In the genomic region with DNA sequence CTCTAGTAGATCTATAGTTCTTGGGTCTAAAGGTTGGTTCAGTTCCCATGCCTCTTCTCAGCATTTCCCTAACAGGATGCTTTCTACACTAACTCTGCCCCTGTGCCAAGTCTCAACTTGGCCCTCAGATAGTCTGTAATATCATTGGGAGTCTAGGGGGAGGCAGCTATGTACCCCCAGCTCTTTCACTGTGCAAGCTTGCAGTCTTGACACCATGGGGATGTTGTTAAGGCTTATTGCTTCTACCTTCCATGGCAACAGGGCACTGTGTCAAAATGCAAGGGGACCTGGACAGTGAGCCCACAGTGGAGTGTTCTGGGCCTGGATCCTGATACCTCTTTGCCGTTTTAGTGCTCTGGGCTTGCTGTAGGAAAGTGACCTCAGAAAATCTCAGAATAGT, we compare ENCODE assay signal across 17 mouse cellular contexts.
"Had no signal": no experiment of that assay in that cellular context is flagged by ENCODE, and none has a peak within 500 bp of the region (broad histone marks: within the 10 kb centered on the region; RNA-seq: fewer than 3 reads in every experiment).

No protein-coding gene starts in this region.

- H3K27ac ChIP-seq: kidney, postnatal 0 days; left cerebral cortex, adult 2 months; liver, embryonic 13.5 days; midbrain, embryonic 12.5 days; midbrain, embryonic 15.5 days; stomach, embryonic 15.5 days had no signal

- H3K4me3 ChIP-seq: left cerebral cortex, adult 2 months; liver, embryonic 13.5 days; midbrain, embryonic 12.5 days; midbrain, embryonic 15.5 days; myocyte; stomach, embryonic 15.5 days had no signal

- H3K36me3 ChIP-seq: liver, embryonic 13.5 days; midbrain, embryonic 12.5 days; midbrain, embryonic 15.5 days; stomach, embryonic 15.5 days had no signal

- H3K27me3 ChIP-seq: liver, embryonic 13.5 days; midbrain, embryonic 12.5 days; midbrain, embryonic 15.5 days; stomach, embryonic 15.5 days had no signal

- H3K4me2 ChIP-seq: liver, embryonic 13.5 days; midbrain, embryonic 12.5 days; midbrain, embryonic 15.5 days; stomach, embryonic 15.5 days had no signal

- H3K9me3 ChIP-seq: liver, embryonic 13.5 days; midbrain, embryonic 12.5 days; midbrain, embryonic 15.5 days; stomach, embryonic 15.5 days had no signal

- ATAC-seq: intestine, embryonic 16.5 days; midbrain, embryonic 15.5 days had no signal

- H3K9ac ChIP-seq: liver, embryonic 13.5 days; midbrain, embryonic 12.5 days; midbrain, embryonic 15.5 days; stomach, embryonic 15.5 days had no signal

- DNase-seq: kidney, adult 2 months; kidney, postnatal 25 days; layer of hippocampus, postnatal 36 days; liver, embryonic 13.5 days; lung, adult 2 months; lung, postnatal 14 days; lung, postnatal 4 days; right cerebral cortex, postnatal 4 days; spleen, adult 18-20 months; thymus, postnatal 25 days had no signal

- H3K4me1 ChIP-seq: liver, embryonic 13.5 days; midbrain, embryonic 12.5 days; midbrain, embryonic 15.5 days; stomach, embryonic 15.5 days had no signal
